Mouse (Mus musculus) hindbrain, postnatal 0 days (tissue): ENCODE data around the gene Ip6k1. TPM values are rescaled to one million over a fixed set of nuclear protein-coding genes. Genes with fewer than 3 reads are reported as not detected.
"Not testable (repeated sequence)": the region's sequence is repeated elsewhere in the genome, so short reads cannot be mapped to it uniquely, and the experiment has no call there.

Source experiments
- ATAC-seq: fragments of 200-750 bp; cut with Nextera tagmentation; 2 replicates; pipeline ENCODE4 v1.8.0; 2017; ENCODE audit warnings: mild to moderate bottlenecking, moderate TSS enrichment, moderate library complexity
- DNase-seq: peaks from one replicate; pipeline ENCODE4 v3.0.0-alpha.2; 2015; ENCODE audit warnings: low spot score
- H3K27ac ChIP-seq: fragments of 300-500 bp; sonication (generic); 2 replicates; pipeline ENCODE4 v1.5.1; 2014; ENCODE audit warnings: mild to moderate bottlenecking
- H3K27me3 ChIP-seq: fragments of 300-500 bp; sonication (generic); 2 replicates; pipeline ENCODE4 v1.6.1; 2014; ENCODE audit warnings: low read length, mixed read lengths; ENCODE audit not compliant: insufficient read depth
- H3K36me3 ChIP-seq: fragments of 300-500 bp; sonication (generic); 2 replicates; pipeline ENCODE4 v1.6.1; 2014; ENCODE audit warnings: low read length, mixed read lengths; ENCODE audit not compliant: insufficient read depth
- H3K4me1 ChIP-seq: fragments of 300-500 bp; sonication (generic); 2 replicates; pipeline ENCODE4 v1.6.1; 2014; ENCODE audit warnings: antibody characterized with exemption, low read length, mixed read lengths; ENCODE audit not compliant: insufficient read depth
- H3K4me2 ChIP-seq: fragments of 300-500 bp; sonication (generic); 2 replicates; pipeline ENCODE4 v1.6.1; 2014; ENCODE audit warnings: low read depth, mild to moderate bottlenecking, low read length, moderate library complexity, mixed read lengths
- H3K4me3 ChIP-seq: fragments of 300-500 bp; sonication (generic); 2 replicates; pipeline ENCODE4 v1.5.1; 2014; ENCODE audit warnings: low read length
- H3K9ac ChIP-seq: fragments of 300-500 bp; sonication (generic); replicated peaks from 2 replicates; pipeline ENCODE4 v1.6.1; 2014; ENCODE audit warnings: mild to moderate bottlenecking, low read length, moderate library complexity, mixed read lengths
- H3K9me3 ChIP-seq: fragments of 300-500 bp; sonication (generic); 2 replicates; pipeline ENCODE4 v1.6.1; 2016; ENCODE audit warnings: low read length, mixed read lengths
- CTCF ChIP-seq: IDR thresholded peaks from 2 replicates; pipeline ENCODE4 v1.5.1; 2016; ENCODE audit warnings: antibody characterized with exemption, control low read depth, low read depth
- WGBS: fragments of 180-500 bp; shearing (Covaris S2); extraction: QIAGEN DNeasy Blood & Tissue Kit; methylation state at CpG from one replicate; pipeline ENCODE4 v1.1.7; 2014; 5-methylcytosine and 5-hydroxymethylcytosine counted together
- polyA plus RNA-seq: library from polyadenylated mRNA; unstranded; fragments of >200 nt; fragmentation: Nextera tagmentation; extraction: Ambion mirVana; gene quantifications from 2 replicates; pipeline ENCODE4 v1.2.1, GENCODE M21; 2015
- total RNA-seq: library from RNA; depleted of rRNA; stranded (reverse); fragments of >200 nt; gene quantifications from 2 replicates; pipeline ENCODE4 v1.2.3, GENCODE M21; 2014

The Ip6k1 gene
- total and polyA plus RNA-seq, 2 experiments from 2014 or later = 83.6 to 258 TPM

GRCm38 (mm10) chr9:107995513-107995912 is 6.8 kb upstream of the Ip6k1 start:
- ATAC-seq (no peak), DNase-seq (no peak)
- no peak overlapping the region for H3K27ac ChIP-seq

GRCm38 (mm10) chr9:107996049-107996448 is 6.3 kb upstream of the Ip6k1 start, which contains the start of gene Gm20662:
Gm20662 (plus strand) TSS chr9:107996349.
- Histone ChIP-seq H3K27ac (no peak within 1 kb of the TSS), H3K27me3 (no peaks in the 10 kb centered on the region), H3K9ac (no peak within 1 kb of the TSS), H3K36me3 (no peaks in the 10 kb centered on the region), H3K9me3 (no peaks in the 10 kb centered on the region), H3K4me2 (no peak within 1 kb of the TSS), H3K4me3 (no peak within 1 kb of the TSS), H3K4me1 (no peaks in the 10 kb centered on the region)
- TF ChIP-seq CTCF = no peak
- WGBS = 91% methylated on average over 5 of the region's 5 CpGs
- DNase-seq (no peak), ATAC-seq (no peak)

More at GRCm38 (mm10) chr9:107995513-107995912, 6.8 kb upstream of the Ip6k1 start:
- WGBS = 88% methylated on average over 21 of the region's 21 CpGs
- Histone ChIP-seq H3K4me1 (no peaks in the 10 kb centered on the region), H3K9me3 (no peaks in the 10 kb centered on the region), H3K4me2 (no peak overlapping the region), H3K9ac (no peak overlapping the region), H3K27me3 (no peaks in the 10 kb centered on the region), H3K36me3 (no peaks in the 10 kb centered on the region), H3K4me3 (no peak overlapping the region)
- no peak for TF ChIP-seq CTCF

GRCm38 (mm10) chr9:108002778-108003530 is 653 bp downstream of the Ip6k1 start:
- WGBS = under 1% methylated on average over 49 of the region's 50 CpGs
- DNase-seq = peak; percentile 44
- Histone ChIP-seq H3K27ac (peak overlapping the region; percentile 99), H3K4me3 (peak overlapping the region; percentile 98), H3K4me2 (peak overlapping the region; percentile 92), H3K27me3 (no peaks in the 10 kb centered on the region), H3K4me1 (peaks cover 21% of the 10 kb centered on the region), H3K9ac (peak overlapping the region; percentile 97), H3K9me3 (no peaks in the 10 kb centered on the region), H3K36me3 (no peaks in the 10 kb centered on the region)
- no peak for ATAC-seq
- TF ChIP-seq CTCF = no peak

DNA sequence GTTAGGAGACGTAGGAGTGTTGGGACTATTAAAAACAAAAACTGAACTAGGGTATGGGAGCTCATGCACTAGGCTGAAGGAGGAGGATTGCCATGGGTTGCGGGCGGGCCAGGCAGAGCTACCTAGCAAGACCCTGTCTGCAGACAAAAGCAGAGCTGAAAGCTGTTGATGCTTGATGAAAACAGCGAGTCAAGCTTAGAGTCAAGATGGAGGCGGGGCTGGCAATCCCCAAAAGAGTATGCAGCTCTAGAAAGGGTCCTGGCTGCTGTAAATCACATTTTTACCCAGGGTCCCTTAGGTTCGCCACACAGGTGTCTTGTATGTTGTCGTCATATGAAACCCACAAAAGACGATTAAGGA is 1.2 kb downstream of the Ip6k1 start:
- Histone ChIP-seq H3K27ac (peak overlapping the region; percentile 99), H3K36me3 (no peaks in the 10 kb centered on the region), H3K4me1 (peaks cover 21% of the 10 kb centered on the region), H3K27me3 (no peaks in the 10 kb centered on the region), H3K4me3 (peak overlapping the region; percentile 98), H3K4me2 (peak overlapping the region; percentile 92), H3K9ac (peak overlapping the region; percentile 97), H3K9me3 (no peaks in the 10 kb centered on the region)
- TF ChIP-seq CTCF = no peak
- DNase-seq (peak; percentile 53), ATAC-seq (no peak)
- WGBS = 7% methylated on average over 8 of the region's 8 CpGs

DNA sequence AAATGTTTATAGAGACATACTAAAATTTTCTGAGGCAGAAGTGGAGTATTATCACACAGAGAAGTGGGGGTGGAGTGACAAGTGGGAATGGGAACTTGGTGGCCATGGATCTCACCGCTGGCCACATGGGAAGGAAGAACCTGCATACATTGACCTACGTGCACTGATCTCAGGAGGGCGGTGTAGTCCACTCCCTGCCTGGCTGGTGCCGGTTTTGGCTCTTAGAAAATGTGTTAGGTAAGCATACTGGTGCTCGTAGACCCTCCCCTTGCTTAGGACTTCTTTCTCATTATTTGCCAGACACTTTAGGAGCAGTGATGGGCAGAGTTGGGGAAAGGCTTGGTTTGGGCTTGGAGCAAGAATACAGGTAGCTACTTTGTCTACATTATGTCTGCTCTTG is 5.7 kb downstream of the Ip6k1 start:
- Histone ChIP-seq H3K4me2 (no peak overlapping the region), H3K4me1 (peaks cover 21% of the 10 kb centered on the region), H3K27ac (no peak overlapping the region), H3K9me3 (no peaks in the 10 kb centered on the region), H3K36me3 (no peaks in the 10 kb centered on the region), H3K4me3 (no peak overlapping the region), H3K9ac (no peak overlapping the region), H3K27me3 (no peaks in the 10 kb centered on the region)
- no peak for TF ChIP-seq CTCF
- DNase-seq (no peak), ATAC-seq (no peak)
- 86% methylated on average over 5 of the region's 5 CpGs for WGBS

DNA sequence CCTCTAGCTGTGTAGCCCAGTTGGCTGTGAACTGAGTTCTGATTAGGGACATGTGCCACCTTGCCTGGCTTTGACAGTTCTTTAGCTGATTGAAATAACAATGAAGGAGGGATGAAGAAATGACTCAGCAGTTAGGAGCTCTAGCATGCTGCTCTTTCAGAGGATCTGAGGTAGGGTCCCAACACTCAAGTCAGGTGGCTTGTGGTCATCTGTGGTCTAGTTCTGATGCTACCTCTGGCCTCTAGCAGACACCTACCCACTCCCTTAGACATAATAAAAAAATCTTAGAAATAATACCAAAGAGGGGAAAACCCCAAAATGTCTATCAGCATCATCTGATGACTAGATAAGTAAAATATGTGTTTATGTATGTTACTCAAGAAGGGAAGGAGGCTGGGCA is 8.1 kb downstream of the Ip6k1 start:
- H3K36me3 ChIP-seq = no peaks in the 10 kb centered on the region
- ATAC-seq = no peak
- no peak overlapping the region for H3K9ac ChIP-seq
- no peak overlapping the region for H3K27ac ChIP-seq
- peaks cover 3% of the 10 kb centered on the region; the same call in 1 of the 2 replicates for H3K4me1 ChIP-seq
- no peaks in the 10 kb centered on the region for H3K27me3 ChIP-seq
- DNase-seq = no peak
- no peak for TF ChIP-seq CTCF
- H3K4me2 ChIP-seq = no peak overlapping the region
- no peaks in the 10 kb centered on the region for H3K9me3 ChIP-seq
- H3K4me3 ChIP-seq = no peak overlapping the region

GRCm38 (mm10) chr9:108013577-108013976 is 11.3 kb downstream of the Ip6k1 start:
- H3K9ac ChIP-seq = not testable (repeated sequence)

More at GRCm38 (mm10) chr9:108013577-108013976, 11.3 kb downstream of the Ip6k1 start:
- not testable (repeated sequence) for DNase-seq, H3K27me3 ChIP-seq, H3K9me3 ChIP-seq, H3K4me2 ChIP-seq, H3K4me3 ChIP-seq, ATAC-seq, H3K36me3 ChIP-seq, H3K4me1 ChIP-seq, H3K27ac ChIP-seq
- 98% methylated on average over 2 of the region's 2 CpGs for WGBS
- peak; percentile 18 for TF ChIP-seq CTCF
